Mouse (Mus musculus) intestine, postnatal 0 days (tissue): Measurements from ENCODE around the gene Srgap1. TPM values are rescaled to one million over a fixed set of nuclear protein-coding genes. Genes with fewer than 3 reads are reported as not detected.

Experiments
- ATAC-seq: fragments of 200-750 bp; cut with Nextera tagmentation; 2 replicates; pipeline ENCODE4 v1.8.0; 2017; ENCODE audit warnings: mild to moderate bottlenecking, moderate TSS enrichment, moderate library complexity
- H3K27ac ChIP-seq: fragments of 300-500 bp; sonication (generic); 2 replicates; pipeline ENCODE4 v1.5.1; 2014; ENCODE audit warnings: mild to moderate bottlenecking, low read depth, low read length, moderate library complexity
- H3K27me3 ChIP-seq: fragments of 300-500 bp; sonication (generic); replicated peaks from 2 replicates; pipeline ENCODE4 v1.6.1; 2014; ENCODE audit warnings: low read length, mixed read lengths; ENCODE audit not compliant: control insufficient read depth, insufficient read depth
- H3K36me3 ChIP-seq: fragments of 300-500 bp; sonication (generic); 2 replicates; pipeline ENCODE4 v1.6.1; 2014; ENCODE audit warnings: mild to moderate bottlenecking, moderate library complexity; ENCODE audit not compliant: control insufficient read depth, insufficient read depth
- H3K4me1 ChIP-seq: fragments of 300-500 bp; sonication (generic); replicated peaks from 2 replicates; pipeline ENCODE4 v1.6.1; 2014; ENCODE audit warnings: antibody characterized with exemption, low read length, mixed read lengths; ENCODE audit not compliant: control insufficient read depth, insufficient read depth
- H3K4me2 ChIP-seq: fragments of 300-500 bp; sonication (generic); replicated peaks from 2 replicates; pipeline ENCODE4 v1.6.1; 2014; ENCODE audit warnings: low read depth, mild to moderate bottlenecking, moderate library complexity
- H3K4me3 ChIP-seq: fragments of 300-500 bp; sonication (generic); 2 replicates; pipeline ENCODE4 v1.5.1; 2014; ENCODE audit warnings: low read depth, low read length
- H3K9ac ChIP-seq: fragments of 300-500 bp; sonication (generic); 2 replicates; pipeline ENCODE4 v1.6.1; 2014; ENCODE audit warnings: mild to moderate bottlenecking, low read depth, low read length
- H3K9me3 ChIP-seq: fragments of 300-500 bp; sonication (generic); 2 replicates; pipeline ENCODE4 v1.6.1; 2016; ENCODE audit warnings: mixed run types; ENCODE audit not compliant: control insufficient read depth
- CTCF ChIP-seq: sonication (generic); IDR thresholded peaks from 2 replicates; pipeline ENCODE4 v1.5.1; 2016; ENCODE audit warnings: low read depth, mild to moderate bottlenecking, control low read depth, antibody characterized with exemption, moderate library complexity
- WGBS: fragments of 180-500 bp; shearing (Covaris S2); extraction: QIAGEN DNeasy Blood & Tissue Kit; methylation state at CpG from one replicate; pipeline ENCODE4 v1.1.7; 2014; 5-methylcytosine and 5-hydroxymethylcytosine counted together
- polyA plus RNA-seq: library from polyadenylated mRNA; unstranded; fragments of >200 nt; fragmentation: Nextera tagmentation; extraction: Ambion mirVana; gene quantifications from 2 replicates; pipeline ENCODE4 v1.2.1, GENCODE M21; 2015

The Srgap1 gene
- polyA plus RNA-seq, 1 experiment from 2014 or later: 2.6 TPM

GRCm38 (mm10) chr10:122040372-122040771 lies 6.7 kb downstream of the Srgap1 start:
- Histone ChIP-seq H3K27me3 (no peaks in the 10 kb centered on the region), H3K36me3 (no peaks in the 10 kb centered on the region), H3K4me1 (no peaks in the 10 kb centered on the region), H3K9me3 (no peaks in the 10 kb centered on the region), H3K27ac (no peak overlapping the region), H3K4me3 (no peak overlapping the region), H3K9ac (no peak overlapping the region), H3K4me2 (no peak overlapping the region)
- whole genome bisulfite sequencing: 50% methylated on average over 4 of the region's 4 CpGs
- ATAC-seq: no peak
- TF ChIP-seq CTCF: peak; percentile 71

DNA sequence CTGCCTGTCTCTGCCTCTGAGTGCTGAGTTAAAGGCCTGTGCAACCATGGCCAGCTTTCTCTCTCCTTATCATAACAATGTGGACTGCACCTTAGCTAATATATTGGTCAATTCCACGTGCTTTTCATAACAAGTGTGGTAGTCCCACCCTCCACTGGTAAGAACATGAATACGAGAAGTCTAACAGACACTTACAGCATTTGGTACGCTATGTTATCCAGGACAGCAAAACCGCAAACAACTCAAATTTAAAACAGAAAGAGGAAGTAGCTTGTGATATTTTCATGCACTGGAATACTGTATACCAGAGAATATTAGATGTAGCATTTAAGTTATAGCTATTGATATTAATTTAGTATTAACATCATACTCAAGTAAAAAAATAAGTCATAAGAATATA lies 7.5 kb downstream of the Srgap1 start:
- Histone ChIP-seq H3K9ac (no peak overlapping the region), H3K4me1 (no peaks in the 10 kb centered on the region), H3K27ac (no peak overlapping the region), H3K9me3 (no peaks in the 10 kb centered on the region), H3K36me3 (no peaks in the 10 kb centered on the region), H3K27me3 (no peaks in the 10 kb centered on the region), H3K4me2 (no peak overlapping the region), H3K4me3 (no peak overlapping the region)
- 87% methylated on average over 4 of the region's 4 CpGs for WGBS
- ATAC-seq: no peak
- no peak for TF ChIP-seq CTCF

GRCm38 (mm10) chr10:122038554-122038953 lies 8.6 kb downstream of the Srgap1 start:
- Histone ChIP-seq H3K4me1 (no peaks in the 10 kb centered on the region), H3K36me3 (no peaks in the 10 kb centered on the region), H3K4me3 (no peak overlapping the region), H3K9ac (no peak overlapping the region), H3K9me3 (no peaks in the 10 kb centered on the region), H3K27me3 (no peaks in the 10 kb centered on the region), H3K4me2 (no peak overlapping the region), H3K27ac (no peak overlapping the region)
- no peak for TF ChIP-seq CTCF
- 59% methylated on average over 3 of the region's 3 CpGs for WGBS
- peak; percentile 64; the same call in 1 of the 2 replicates for ATAC-seq

- Histone ChIP-seq H3K9ac (no peak overlapping the region), H3K27ac (no peak overlapping the region), H3K4me2 (no peak overlapping the region), H3K4me3 (no peak overlapping the region), H3K27me3 (no peaks in the 10 kb centered on the region), H3K4me1 (peaks cover 5% of the 10 kb centered on the region; the same call in 1 of the 2 replicates), H3K9me3 (no peaks in the 10 kb centered on the region), H3K36me3 (no peaks in the 10 kb centered on the region)
- TF ChIP-seq CTCF: no peak
- WGBS: 33% methylated on average over 5 of the region's 5 CpGs
- ATAC-seq: no peak
Measured at GRCm38 (mm10) chr10:122033271-122033670, 13.8 kb downstream of the Srgap1 start.

GRCm38 (mm10) chr10:122030420-122030819 lies 16.7 kb downstream of the Srgap1 start:
- Histone ChIP-seq H3K9ac (no peak overlapping the region), H3K36me3 (no peaks in the 10 kb centered on the region), H3K27me3 (no peaks in the 10 kb centered on the region), H3K4me2 (no peak overlapping the region), H3K9me3 (no peaks in the 10 kb centered on the region), H3K4me3 (no peak overlapping the region), H3K27ac (no peak overlapping the region), H3K4me1 (peaks cover 5% of the 10 kb centered on the region; the same call in 1 of the 2 replicates)
- TF ChIP-seq CTCF: no peak
- no peak for ATAC-seq
- 37% methylated on average over 5 of the region's 5 CpGs for WGBS

GRCm38 (mm10) chr10:122029738-122030137 lies 17.4 kb downstream of the Srgap1 start:
- TF ChIP-seq CTCF: no peak
- Histone ChIP-seq H3K4me3 (0 out of 2 replicates have a peak overlapping the region, but pooled peaks have one; percentile 9), H3K27me3 (no peaks in the 10 kb centered on the region), H3K9me3 (no peaks in the 10 kb centered on the region), H3K9ac (no peak overlapping the region), H3K4me1 (peaks cover 5% of the 10 kb centered on the region; the same call in 1 of the 2 replicates), H3K27ac (no peak overlapping the region), H3K36me3 (no peaks in the 10 kb centered on the region), H3K4me2 (peak overlapping the region; percentile 60)
- WGBS: 5% methylated on average over 7 of the region's 7 CpGs
- ATAC-seq: peak; percentile 66

- Histone ChIP-seq H3K4me1 (0 out of 2 replicates have a peak, but pooled peaks cover 5% of the 10 kb centered on the region), H3K4me3 (no peak overlapping the region), H3K9ac (no peak overlapping the region), H3K4me2 (no peak overlapping the region), H3K27ac (no peak overlapping the region), H3K9me3 (no peaks in the 10 kb centered on the region), H3K36me3 (peaks cover 7% of the 10 kb centered on the region; the same call in 1 of the 2 replicates), H3K27me3 (no peaks in the 10 kb centered on the region)
- TF ChIP-seq CTCF: no peak
- no peak for ATAC-seq
- WGBS: 74% methylated on average over 6 of the region's 6 CpGs
Measured at GRCm38 (mm10) chr10:122025198-122025597, 21.9 kb downstream of the Srgap1 start.
